Mouse (Mus musculus): Measurements from ENCODE around the gene Ganc. TPM values are rescaled to one million over a fixed set of nuclear protein-coding genes. Genes with fewer than 3 reads are reported as not detected.

The Ganc gene
- polyA plus RNA-seq (2012; rRNA removed) = 1.6 and 2.9 TPM in 2 replicates

GRCm38 (mm10) chr2:120403653-120403985, at the start of gene Ganc:
TSS of gene Ganc (plus strand) at chr2:120403896.

GRCm38 (mm10) chr2:120403986-120404822, 508 bp downstream of the Ganc start, which contains the start of gene Tmem87a:
TSS of gene Tmem87a (minus strand) at chr2:120404113.

GRCm38 (mm10) chr2:120455719-120456118, 52.0 kb downstream of the Ganc start, which contains the start of gene Capn3:
TSS of gene Capn3 (plus strand) at chr2:120456019.

Other genes starting within 250 kb of the Ganc start
- 14.9 and 19.6 TPM in 2 replicates for gene Ehd4, start 249.3 kb upstream of the Ganc start, polyA plus RNA-seq (2012; rRNA removed)
- 7.1 and 7.2 TPM in 2 replicates for gene Pla2g4e, start 158.6 kb upstream of the Ganc start, polyA plus RNA-seq (2012; rRNA removed)
- 1.5 and 2.2 TPM in 2 replicates for gene Pla2g4d, start 114.7 kb upstream of the Ganc start, polyA plus RNA-seq (2012; rRNA removed)
- gene Pla2g4f, start 89.7 kb upstream of the Ganc start, polyA plus RNA-seq (2012; rRNA removed) = 13.5 and 14.7 TPM in 2 replicates
- 3.7 and 8.4 TPM in 2 replicates for gene Vps39, start 50.8 kb upstream of the Ganc start, polyA plus RNA-seq (2012; rRNA removed)
- gene Tmem87a, start 217 bp downstream of the Ganc start, polyA plus RNA-seq (2012; rRNA removed) = 1.6 and 3.5 TPM in 2 replicates
- 0.23 and 0.81 TPM in 2 replicates for gene Capn3, start 52.1 kb downstream of the Ganc start, polyA plus RNA-seq (2012; rRNA removed)
- 12.9 and 19.0 TPM in 2 replicates for gene Zfp106, start 159.9 kb downstream of the Ganc start, polyA plus RNA-seq (2012; rRNA removed)
- gene Snap23, start 163.8 kb downstream of the Ganc start, polyA plus RNA-seq (2012; rRNA removed) = 0.53 and 1.2 TPM in 2 replicates
- gene Haus2, start 205.5 kb downstream of the Ganc start, polyA plus RNA-seq (2012; rRNA removed) = 0.18 and 0.58 TPM in 2 replicates
- 1.4 and 2.2 TPM in 2 replicates for gene Lrrc57, start 205.6 kb downstream of the Ganc start, polyA plus RNA-seq (2012; rRNA removed)
- 0.78 and 1.7 TPM in 2 replicates for gene Stard9, start 225.2 kb downstream of the Ganc start, polyA plus RNA-seq (2012; rRNA removed)

All from stomach, adult 2 months (tissue).